Mouse (Mus musculus): ENCODE results near the gene Creb3l2. TPM values are rescaled to one million over a fixed set of nuclear protein-coding genes. Genes with fewer than 3 reads are reported as not detected.

Creb3l2 gene
- polyA plus RNA-seq, 1 experiment from 2014 or later, result 31.7 TPM

- WGBS, result 57% methylated on average over 7 of the region's 7 CpGs
- Histone ChIP-seq H3K4me3 (ENCODE audit: low read length) (no peak overlapping the region), H3K9me3 (ENCODE audit: low read length) (no peaks in the 10 kb centered on the region), H3K9ac (replicated peaks; ENCODE audit: low read length) (no peak overlapping the region), H3K4me2 (replicated peaks; ENCODE audit: low read depth, low read length) (no peak overlapping the region), H3K27me3 (ENCODE audit: insufficient read depth, low read length) (no peaks in the 10 kb centered on the region), H3K27ac (ENCODE audit: low read length) (no peak overlapping the region), H3K4me1 (ENCODE audit: insufficient read depth, low read length) (peaks cover 30% of the 10 kb centered on the region), H3K36me3 (ENCODE audit: insufficient read depth, low read length) (peaks cover 34% of the 10 kb centered on the region)
- no peak for ATAC-seq (ENCODE audit: low FRiP score, low TSS enrichment)
These were observed 113.3 kb downstream of the Creb3l2 start for GRCm38 (mm10) chr6:37328671-37329070.

GRCm38 (mm10) chr6:37327519-37327918 is 114.4 kb downstream of the Creb3l2 start:
- WGBS, result 63% methylated on average over 6 of the region's 6 CpGs
- Histone ChIP-seq H3K27ac (ENCODE audit: low read length) (peak overlapping the region; percentile 41; the same call in 1 of the 2 replicates), H3K9me3 (ENCODE audit: low read length) (no peaks in the 10 kb centered on the region), H3K36me3 (ENCODE audit: insufficient read depth, low read length) (peaks cover 26% of the 10 kb centered on the region), H3K4me1 (ENCODE audit: insufficient read depth, low read length) (peaks cover 29% of the 10 kb centered on the region), H3K9ac (replicated peaks; ENCODE audit: low read length) (0 out of 2 replicates have a peak overlapping the region, but pooled peaks have one; percentile 20), H3K4me3 (ENCODE audit: low read length) (no peak overlapping the region), H3K4me2 (replicated peaks; ENCODE audit: low read depth, low read length) (no peak overlapping the region), H3K27me3 (ENCODE audit: insufficient read depth, low read length) (no peaks in the 10 kb centered on the region)
- ATAC-seq (ENCODE audit: low FRiP score, low TSS enrichment), result no peak

DNA sequence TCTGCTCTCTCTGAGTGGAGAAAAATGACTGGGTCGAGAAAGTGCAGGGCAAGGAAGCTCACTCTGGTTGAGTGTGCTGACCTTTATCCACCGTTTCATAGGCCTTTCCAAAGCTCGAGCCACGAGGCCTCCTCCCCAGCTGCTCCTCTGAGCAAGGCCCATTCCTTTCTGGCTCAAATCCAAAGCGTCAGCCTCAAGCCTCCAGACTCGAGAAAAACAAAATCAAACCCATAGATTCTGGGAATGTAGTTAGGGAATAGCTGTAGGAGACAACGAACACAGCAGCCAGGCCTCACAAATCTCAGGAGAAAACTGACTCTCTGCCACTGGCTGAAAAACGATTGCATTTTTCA is 115.4 kb downstream of the Creb3l2 start:
- Histone ChIP-seq H3K27ac (ENCODE audit: low read length) (peak overlapping the region; percentile 59), H3K9me3 (ENCODE audit: low read length) (no peaks in the 10 kb centered on the region), H3K36me3 (ENCODE audit: insufficient read depth, low read length) (peaks cover 19% of the 10 kb centered on the region), H3K27me3 (ENCODE audit: insufficient read depth, low read length) (no peaks in the 10 kb centered on the region), H3K4me1 (ENCODE audit: insufficient read depth, low read length) (peaks cover 23% of the 10 kb centered on the region), H3K4me2 (replicated peaks; ENCODE audit: low read depth, low read length) (no peak overlapping the region), H3K4me3 (ENCODE audit: low read length) (no peak overlapping the region), H3K9ac (replicated peaks; ENCODE audit: low read length) (no peak overlapping the region; the same call in 1 of the 2 replicates)
- 30% methylated on average over 8 of the region's 8 CpGs for WGBS
- ATAC-seq (ENCODE audit: low FRiP score, low TSS enrichment), result peak; percentile 63

- H3K9me3 ChIP-seq (ENCODE audit: low read length), result no peaks in the 10 kb centered on the region
- ATAC-seq (ENCODE audit: low FRiP score, low TSS enrichment), result no peak
- H3K4me1 ChIP-seq (ENCODE audit: insufficient read depth, low read length), result peaks cover 21% of the 10 kb centered on the region
- H3K4me2 ChIP-seq (replicated peaks; ENCODE audit: low read depth, low read length), result no peak overlapping the region
- 90% methylated on average over 9 of the region's 9 CpGs for WGBS
- no peaks in the 10 kb centered on the region for H3K27me3 ChIP-seq (ENCODE audit: insufficient read depth, low read length)
- H3K27ac ChIP-seq (ENCODE audit: low read length), result peak overlapping the region; percentile 59
- no peak overlapping the region; the same call in 1 of the 2 replicates for H3K9ac ChIP-seq (replicated peaks; ENCODE audit: low read length)
- peaks cover 14% of the 10 kb centered on the region for H3K36me3 ChIP-seq (ENCODE audit: insufficient read depth, low read length)
- no peak overlapping the region for H3K4me3 ChIP-seq (ENCODE audit: low read length)
These were observed 115.9 kb downstream of the Creb3l2 start for GRCm38 (mm10) chr6:37325906-37326602.

DNA sequence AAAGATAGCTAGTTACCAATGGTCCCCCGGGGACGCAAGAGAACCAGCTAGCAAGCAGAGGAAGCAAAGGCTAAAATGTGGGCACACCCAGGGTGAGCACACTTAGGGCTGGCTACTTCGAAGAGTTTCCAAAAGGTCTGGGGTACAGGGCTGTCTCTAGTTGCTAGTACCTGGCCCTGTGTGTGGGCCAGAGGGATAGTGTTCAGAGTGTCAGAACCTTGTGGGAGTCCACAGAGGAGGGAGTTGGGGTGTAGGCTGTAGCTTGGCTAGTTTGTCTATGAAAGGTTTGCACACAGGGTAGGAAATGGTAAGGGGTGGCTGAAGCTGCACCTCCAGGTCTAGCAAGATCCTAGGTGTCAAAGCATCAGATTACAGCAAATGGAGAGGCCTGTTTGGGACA is 116.9 kb downstream of the Creb3l2 start:
- ATAC-seq (ENCODE audit: low FRiP score, low TSS enrichment), result no peak
- Histone ChIP-seq H3K9ac (replicated peaks; ENCODE audit: low read length) (no peak overlapping the region), H3K4me3 (ENCODE audit: low read length) (no peak overlapping the region), H3K27ac (ENCODE audit: low read length) (no peak overlapping the region), H3K4me2 (replicated peaks; ENCODE audit: low read depth, low read length) (no peak overlapping the region), H3K36me3 (ENCODE audit: insufficient read depth, low read length) (peaks cover 10% of the 10 kb centered on the region), H3K4me1 (ENCODE audit: insufficient read depth, low read length) (peaks cover 14% of the 10 kb centered on the region), H3K27me3 (ENCODE audit: insufficient read depth, low read length) (no peaks in the 10 kb centered on the region), H3K9me3 (ENCODE audit: low read length) (no peaks in the 10 kb centered on the region)
- 53% methylated on average over 3 of the region's 3 CpGs for WGBS

DNA sequence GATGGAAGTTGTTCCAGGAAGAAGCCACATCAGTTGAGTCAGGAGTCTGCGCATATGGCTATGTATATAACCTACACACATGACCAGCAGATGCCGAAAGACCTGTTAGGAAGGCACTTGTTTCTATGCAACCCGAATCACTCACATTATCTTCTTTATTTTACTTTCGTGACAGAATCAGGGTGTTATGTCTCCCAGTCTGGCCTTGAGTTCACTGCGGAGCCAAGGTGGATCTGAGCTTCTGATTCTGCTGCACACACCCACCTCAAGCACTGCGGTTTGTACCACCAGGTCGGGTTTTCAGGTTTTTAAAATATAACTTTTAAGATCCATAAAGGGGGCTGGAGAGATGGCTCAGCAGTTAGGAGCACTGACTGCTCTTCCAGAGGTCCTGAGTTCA is 119.3 kb downstream of the Creb3l2 start:
- H3K27ac ChIP-seq (ENCODE audit: low read length), result no peak overlapping the region
- 89% methylated on average over 7 of the region's 7 CpGs for WGBS
- H3K4me2 ChIP-seq (replicated peaks; ENCODE audit: low read depth, low read length), result no peak overlapping the region
- H3K9ac ChIP-seq (replicated peaks; ENCODE audit: low read length), result no peak overlapping the region
- ATAC-seq (ENCODE audit: low FRiP score, low TSS enrichment), result no peak
- H3K4me1 ChIP-seq (ENCODE audit: insufficient read depth, low read length), result peaks cover 11% of the 10 kb centered on the region
- no peak overlapping the region for H3K4me3 ChIP-seq (ENCODE audit: low read length)
- H3K27me3 ChIP-seq (ENCODE audit: insufficient read depth, low read length), result no peaks in the 10 kb centered on the region
- no peaks in the 10 kb centered on the region for H3K36me3 ChIP-seq (ENCODE audit: insufficient read depth, low read length)
- H3K9me3 ChIP-seq (ENCODE audit: low read length), result no peaks in the 10 kb centered on the region

DNA sequence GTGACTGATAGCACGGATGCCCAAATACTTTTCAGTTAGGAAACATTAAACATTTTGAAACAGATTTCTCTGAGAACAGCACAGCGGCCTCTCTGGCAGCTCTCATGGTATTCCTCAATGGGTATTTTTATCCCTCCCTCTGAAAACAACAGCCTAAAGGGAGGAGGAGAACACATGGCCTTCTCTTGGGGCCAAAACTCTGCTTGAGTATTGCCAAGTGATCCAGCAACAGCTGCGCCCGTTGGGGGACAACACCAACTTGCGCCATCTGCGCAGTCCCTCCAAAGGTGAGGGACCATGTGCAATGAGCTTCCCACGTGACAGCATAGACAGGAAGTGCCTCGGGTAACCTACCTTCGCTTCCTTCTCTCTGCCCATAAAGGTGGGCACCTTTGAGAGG is 119.9 kb downstream of the Creb3l2 start:
- Histone ChIP-seq H3K4me1 (ENCODE audit: insufficient read depth, low read length) (peaks cover 8% of the 10 kb centered on the region), H3K4me3 (ENCODE audit: low read length) (no peak overlapping the region), H3K9me3 (ENCODE audit: low read length) (no peaks in the 10 kb centered on the region), H3K9ac (replicated peaks; ENCODE audit: low read length) (no peak overlapping the region), H3K36me3 (ENCODE audit: insufficient read depth, low read length) (no peaks in the 10 kb centered on the region), H3K4me2 (replicated peaks; ENCODE audit: low read depth, low read length) (no peak overlapping the region), H3K27ac (ENCODE audit: low read length) (no peak overlapping the region), H3K27me3 (ENCODE audit: insufficient read depth, low read length) (no peaks in the 10 kb centered on the region)
- ATAC-seq (ENCODE audit: low FRiP score, low TSS enrichment), result no peak
- 90% methylated on average over 9 of the region's 9 CpGs for WGBS

DNA sequence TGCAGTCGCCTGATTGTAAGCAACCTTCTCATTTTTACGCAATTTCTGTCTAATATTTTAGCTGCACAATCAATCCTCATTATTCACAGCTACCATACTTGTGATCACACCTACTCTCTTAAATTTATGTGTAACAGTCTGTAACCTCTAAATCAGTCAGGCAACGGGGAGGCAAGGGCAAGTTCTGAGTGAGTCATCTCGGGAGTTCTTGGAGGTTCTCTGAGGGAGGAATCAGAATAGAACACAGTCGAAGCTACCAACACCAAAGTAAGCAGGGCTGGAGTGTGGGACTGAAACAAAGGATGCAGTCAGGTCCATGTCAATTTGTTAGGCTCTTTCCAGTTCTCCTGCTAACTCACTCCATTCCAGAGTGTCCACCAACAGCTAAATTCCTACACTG is 124.0 kb downstream of the Creb3l2 start:
- Histone ChIP-seq H3K4me2 (replicated peaks; ENCODE audit: low read depth, low read length) (no peak overlapping the region), H3K4me3 (ENCODE audit: low read length) (no peak overlapping the region), H3K36me3 (ENCODE audit: insufficient read depth, low read length) (no peaks in the 10 kb centered on the region), H3K4me1 (ENCODE audit: insufficient read depth, low read length) (no peaks in the 10 kb centered on the region), H3K9me3 (ENCODE audit: low read length) (no peaks in the 10 kb centered on the region), H3K9ac (replicated peaks; ENCODE audit: low read length) (no peak overlapping the region), H3K27ac (ENCODE audit: low read length) (no peak overlapping the region), H3K27me3 (ENCODE audit: insufficient read depth, low read length) (no peaks in the 10 kb centered on the region)
- ATAC-seq (ENCODE audit: low FRiP score, low TSS enrichment), result no peak
- 49% methylated on average over 5 of the region's 5 CpGs for WGBS

DNA sequence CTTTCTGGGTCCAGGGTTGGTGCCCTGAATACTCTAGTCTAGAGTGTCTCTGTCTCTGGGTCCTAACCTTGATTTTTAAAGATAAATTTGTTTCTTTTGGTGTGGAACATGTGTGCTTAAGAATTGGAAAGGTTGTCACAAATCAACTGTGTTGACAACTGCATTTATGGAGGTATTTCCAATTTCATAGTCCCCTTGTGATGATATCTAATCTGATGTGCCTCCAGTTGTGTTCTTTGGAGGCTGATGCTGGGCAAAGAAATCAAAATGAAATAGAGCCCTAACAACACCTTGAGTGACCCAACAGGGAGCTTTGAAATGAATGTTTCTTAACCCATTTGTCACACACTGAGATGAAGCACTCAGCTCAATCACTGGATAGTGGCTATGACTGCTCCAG is 126.5 kb downstream of the Creb3l2 start:
- no peak overlapping the region for H3K9ac ChIP-seq (replicated peaks; ENCODE audit: low read length)
- ATAC-seq (ENCODE audit: low FRiP score, low TSS enrichment), result no peak

DNA sequence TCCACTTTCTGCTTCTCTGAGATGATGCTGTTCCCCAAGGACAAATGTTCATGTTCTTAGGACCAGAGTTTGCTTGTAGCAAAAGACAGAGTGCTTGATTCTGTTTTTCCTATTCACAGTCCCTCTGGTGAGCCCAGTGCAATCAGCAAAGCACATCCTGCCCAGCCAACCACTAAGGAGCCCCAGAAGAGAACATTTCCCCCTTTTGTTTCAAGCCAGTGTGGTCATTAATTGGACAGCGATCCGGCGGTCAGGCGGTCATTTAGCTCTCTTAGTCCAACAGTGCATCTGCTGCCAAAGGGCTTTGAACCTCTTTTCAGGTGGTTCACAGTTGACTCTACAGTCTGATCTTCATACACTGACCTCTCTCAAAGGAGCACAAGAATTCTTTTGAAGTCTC is 131.3 kb downstream of the Creb3l2 start:
- 85% methylated on average over 4 of the region's 4 CpGs for WGBS
- H3K9ac ChIP-seq (replicated peaks; ENCODE audit: low read length), result no peak overlapping the region
- no peak overlapping the region for H3K4me3 ChIP-seq (ENCODE audit: low read length)
- no peak for ATAC-seq (ENCODE audit: low FRiP score, low TSS enrichment)
- H3K27ac ChIP-seq (ENCODE audit: low read length), result no peak overlapping the region
- no peaks in the 10 kb centered on the region for H3K36me3 ChIP-seq (ENCODE audit: insufficient read depth, low read length)
- H3K4me1 ChIP-seq (ENCODE audit: insufficient read depth, low read length), result no peaks in the 10 kb centered on the region
- no peaks in the 10 kb centered on the region for H3K27me3 ChIP-seq (ENCODE audit: insufficient read depth, low read length)
- H3K4me2 ChIP-seq (replicated peaks; ENCODE audit: low read depth, low read length), result no peak overlapping the region
- no peaks in the 10 kb centered on the region; the same call in 1 of the 2 replicates for H3K9me3 ChIP-seq (ENCODE audit: low read length)

More for the DNA sequence above, 126.5 kb downstream of the Creb3l2 start:
- Histone ChIP-seq H3K9me3 (ENCODE audit: low read length) (no peaks in the 10 kb centered on the region), H3K27me3 (ENCODE audit: insufficient read depth, low read length) (no peaks in the 10 kb centered on the region), H3K4me1 (ENCODE audit: insufficient read depth, low read length) (no peaks in the 10 kb centered on the region), H3K4me3 (ENCODE audit: low read length) (no peak overlapping the region), H3K4me2 (replicated peaks; ENCODE audit: low read depth, low read length) (no peak overlapping the region), H3K36me3 (ENCODE audit: insufficient read depth, low read length) (no peaks in the 10 kb centered on the region), H3K27ac (ENCODE audit: low read length) (no peak overlapping the region)
